Mouse (Mus musculus): ENCODE results near the gene Plod2. TPM values are rescaled to one million over a fixed set of nuclear protein-coding genes. Genes with fewer than 3 reads are reported as not detected.

Plod2 gene
- 36.8 and 40.6 TPM in 2 replicates for polyA plus RNA-seq (2014; fragmentation: Nextera tagmentation; extraction: Ambion mirVana)

DNA sequence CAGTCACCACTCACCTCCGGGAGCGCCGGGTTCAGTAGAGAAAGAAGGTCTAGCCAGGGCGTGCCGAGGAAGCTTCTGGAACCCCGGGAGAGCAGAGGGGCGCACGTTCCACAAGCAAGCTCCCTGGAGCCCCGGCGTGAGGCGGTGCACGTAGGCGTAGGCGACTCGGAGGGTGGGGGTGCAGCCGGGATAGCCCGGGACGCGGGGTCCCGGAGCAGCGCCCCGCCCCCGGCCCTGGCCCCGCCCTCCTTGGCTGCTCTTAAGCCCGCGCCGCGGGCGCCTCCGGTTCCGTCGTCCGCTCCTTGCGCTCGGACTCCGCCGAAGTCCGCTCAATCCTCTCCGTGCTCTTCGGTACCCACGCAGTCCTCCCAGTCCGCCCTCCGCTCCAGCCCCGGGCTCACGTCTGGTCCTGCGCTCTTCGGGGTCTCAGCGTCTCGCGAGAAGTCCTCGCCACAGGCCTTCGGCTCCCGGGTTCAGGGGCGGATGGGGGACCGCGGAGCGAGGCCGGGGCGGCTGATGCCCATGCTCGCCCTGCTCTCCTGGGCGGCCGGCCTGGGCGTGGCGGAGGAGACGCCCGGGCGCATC lies at the start of gene Plod2:
TSS of gene Plod2 (plus strand) at position 247 of the 585 bp plus-strand sequence.
- no peaks in the 10 kb centered on the region for H3K9me3 ChIP-seq (ENCODE audit: control insufficient read depth, low read length)
- H3K4me1 ChIP-seq (replicated peaks; ENCODE audit: control insufficient read depth, insufficient read depth, low read length): no peaks in the 10 kb centered on the region
- peak within 1 kb of the TSS; percentile 77 for H3K4me2 ChIP-seq (replicated peaks; ENCODE audit: low read depth, low read length)
- H3K27ac ChIP-seq (ENCODE audit: low read depth, low read length): peak within 1 kb of the TSS; percentile 62
- DNase-seq (ENCODE audit: low spot score) (peak; percentile 86), ATAC-seq (ENCODE audit: low FRiP score) (peak; percentile 96)
- peak within 1 kb of the TSS; percentile 84 for H3K9ac ChIP-seq (ENCODE audit: low read depth, low read length)
- H3K27me3 ChIP-seq (ENCODE audit: control insufficient read depth, insufficient read depth, low read length): no peaks in the 10 kb centered on the region
- no peaks in the 10 kb centered on the region for H3K36me3 ChIP-seq (ENCODE audit: control insufficient read depth, insufficient read depth, low read length)
- 1% methylated on average over 58 of the region's 67 CpGs for WGBS
- peak within 1 kb of the TSS; percentile 74 for H3K4me3 ChIP-seq (ENCODE audit: low read depth, low read length)

DNA sequence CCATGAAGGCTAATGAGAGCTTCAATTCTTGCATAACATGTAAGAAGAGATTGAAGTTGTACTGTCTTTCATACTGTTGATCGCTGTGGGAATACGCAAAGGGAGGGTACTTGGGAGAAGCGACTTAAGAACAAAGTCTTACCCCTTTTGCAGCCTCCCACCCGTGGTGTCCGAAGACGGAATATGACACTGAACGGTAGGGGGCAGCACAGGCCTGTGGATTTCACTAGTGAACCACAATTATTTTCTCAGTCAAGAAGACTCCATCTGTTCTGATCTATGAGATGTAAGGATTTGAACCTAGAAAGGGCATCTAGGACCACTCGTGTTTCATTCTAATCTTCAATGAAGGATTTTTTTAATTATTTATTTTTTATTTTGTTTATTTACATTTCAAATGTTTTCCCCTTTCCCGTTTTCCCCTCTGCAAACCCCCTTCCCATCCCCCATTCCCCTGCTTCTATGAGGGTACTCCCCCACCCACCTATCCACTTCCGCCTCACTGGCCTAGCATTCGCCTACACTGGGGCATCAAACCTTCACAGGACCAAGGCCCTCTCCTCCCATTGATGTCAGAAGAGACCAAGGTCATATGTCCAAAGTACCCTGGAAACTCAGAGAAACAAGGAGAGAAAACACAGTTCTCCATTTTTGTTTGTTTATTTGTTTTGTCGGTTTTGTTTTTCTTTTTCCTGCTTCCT lies 42.2 kb upstream of the Plod2 start:
- no peaks in the 10 kb centered on the region for H3K36me3 ChIP-seq (ENCODE audit: control insufficient read depth, insufficient read depth, low read length)
- no peaks in the 10 kb centered on the region for H3K9me3 ChIP-seq (ENCODE audit: control insufficient read depth, low read length)
- DNase-seq (ENCODE audit: low spot score) (peak; percentile 92), ATAC-seq (ENCODE audit: low FRiP score) (peak; percentile 76; the same call in 1 of the 2 replicates)
- no peak overlapping the region for H3K4me3 ChIP-seq (ENCODE audit: low read depth, low read length)
- H3K27me3 ChIP-seq (ENCODE audit: control insufficient read depth, insufficient read depth, low read length): no peaks in the 10 kb centered on the region
- no peaks in the 10 kb centered on the region for H3K4me1 ChIP-seq (replicated peaks; ENCODE audit: control insufficient read depth, insufficient read depth, low read length)
- H3K9ac ChIP-seq (ENCODE audit: low read depth, low read length): no peak overlapping the region
- 50% methylated on average over 12 of the region's 12 CpGs for WGBS
- no peak overlapping the region for H3K4me2 ChIP-seq (replicated peaks; ENCODE audit: low read depth, low read length)
- no peak overlapping the region for H3K27ac ChIP-seq (ENCODE audit: low read depth, low read length)

DNA sequence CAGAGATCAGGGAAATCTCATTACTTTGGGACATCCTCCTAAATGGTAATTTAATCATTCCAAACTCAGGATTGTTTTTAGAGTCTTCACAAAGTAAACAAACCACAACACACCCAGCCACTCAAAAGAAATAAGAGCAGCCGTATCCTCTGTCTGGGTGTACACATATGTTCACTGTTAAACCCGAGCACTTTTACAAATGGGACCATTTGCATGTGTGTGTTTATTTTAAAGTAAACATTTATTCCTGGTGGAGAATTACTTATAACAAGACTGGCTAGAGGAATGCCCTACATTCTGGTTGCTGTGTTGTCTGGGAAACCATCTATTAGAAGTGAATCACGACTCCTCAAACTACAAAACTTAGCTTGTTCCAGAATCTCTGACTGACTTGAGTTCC lies 37.8 kb upstream of the Plod2 start:
- H3K9ac ChIP-seq (ENCODE audit: low read depth, low read length): no peak overlapping the region
- H3K27me3 ChIP-seq (ENCODE audit: control insufficient read depth, insufficient read depth, low read length): no peaks in the 10 kb centered on the region
- no peaks in the 10 kb centered on the region for H3K36me3 ChIP-seq (ENCODE audit: control insufficient read depth, insufficient read depth, low read length)
- DNase-seq (ENCODE audit: low spot score) (no peak), ATAC-seq (ENCODE audit: low FRiP score) (no peak)
- no peak overlapping the region for H3K4me2 ChIP-seq (replicated peaks; ENCODE audit: low read depth, low read length)
- no peaks in the 10 kb centered on the region for H3K4me1 ChIP-seq (replicated peaks; ENCODE audit: control insufficient read depth, insufficient read depth, low read length)
- no peak overlapping the region for H3K27ac ChIP-seq (ENCODE audit: low read depth, low read length)
- no peaks in the 10 kb centered on the region for H3K9me3 ChIP-seq (ENCODE audit: control insufficient read depth, low read length)
- WGBS: 73% methylated on average over 3 of the region's 3 CpGs
- H3K4me3 ChIP-seq (ENCODE audit: low read depth, low read length): no peak overlapping the region

DNA sequence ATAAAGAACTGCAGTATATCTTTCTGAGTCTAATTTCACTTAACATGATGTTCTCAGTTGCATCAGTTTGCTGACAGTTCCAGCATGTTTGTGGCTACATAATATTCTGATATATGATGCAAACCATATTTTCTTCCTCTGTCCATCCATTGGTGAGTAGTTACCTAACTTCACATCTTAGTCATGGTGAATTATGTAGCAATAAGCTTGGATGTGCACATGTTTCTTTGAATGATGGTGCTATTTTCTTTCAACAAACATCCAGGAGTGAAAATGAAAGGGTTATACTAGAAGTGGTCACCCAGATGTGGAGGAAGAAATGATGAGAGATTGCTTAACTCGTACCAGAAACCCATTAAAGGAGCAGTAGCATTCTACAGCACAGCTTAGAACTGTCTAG lies 37.1 kb upstream of the Plod2 start:
- no peak overlapping the region for H3K9ac ChIP-seq (ENCODE audit: low read depth, low read length)
- ATAC-seq (ENCODE audit: low FRiP score) (no peak), DNase-seq (ENCODE audit: low spot score) (no peak)
- H3K4me3 ChIP-seq (ENCODE audit: low read depth, low read length): no peak overlapping the region
- H3K27me3 ChIP-seq (ENCODE audit: control insufficient read depth, insufficient read depth, low read length): no peaks in the 10 kb centered on the region
- WGBS: 84% methylated on average over 1 of the region's 1 CpGs
- no peaks in the 10 kb centered on the region for H3K4me1 ChIP-seq (replicated peaks; ENCODE audit: control insufficient read depth, insufficient read depth, low read length)
- H3K27ac ChIP-seq (ENCODE audit: low read depth, low read length): no peak overlapping the region
- H3K36me3 ChIP-seq (ENCODE audit: control insufficient read depth, insufficient read depth, low read length): no peaks in the 10 kb centered on the region
- H3K9me3 ChIP-seq (ENCODE audit: control insufficient read depth, low read length): no peaks in the 10 kb centered on the region
- no peak overlapping the region for H3K4me2 ChIP-seq (replicated peaks; ENCODE audit: low read depth, low read length)

DNA sequence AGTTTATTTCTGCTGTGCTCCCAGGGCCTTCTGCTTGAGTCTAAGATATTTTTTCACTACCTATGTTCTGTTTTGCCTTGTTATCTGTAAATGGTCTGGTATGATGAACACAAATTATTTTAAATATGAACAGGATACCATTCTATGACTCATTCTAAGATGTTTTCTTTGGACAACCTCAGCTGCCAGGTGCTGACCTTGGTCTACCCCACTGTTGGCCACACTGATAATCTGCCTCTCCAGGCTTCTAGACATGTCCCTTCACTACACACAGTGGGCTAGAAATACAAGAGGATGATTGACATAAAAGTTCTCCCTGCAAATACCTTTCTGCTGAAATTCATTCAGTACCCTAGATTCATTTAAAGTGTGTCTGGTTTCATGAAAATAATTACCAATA lies 30.3 kb upstream of the Plod2 start:
- no peak overlapping the region for H3K4me3 ChIP-seq (ENCODE audit: low read depth, low read length)
- DNase-seq (ENCODE audit: low spot score) (no peak), ATAC-seq (ENCODE audit: low FRiP score) (no peak)
- no peak overlapping the region for H3K4me2 ChIP-seq (replicated peaks; ENCODE audit: low read depth, low read length)
- H3K4me1 ChIP-seq (replicated peaks; ENCODE audit: control insufficient read depth, insufficient read depth, low read length): no peaks in the 10 kb centered on the region
- H3K36me3 ChIP-seq (ENCODE audit: control insufficient read depth, insufficient read depth, low read length): no peaks in the 10 kb centered on the region
- no peak overlapping the region for H3K27ac ChIP-seq (ENCODE audit: low read depth, low read length)
- H3K9ac ChIP-seq (ENCODE audit: low read depth, low read length): no peak overlapping the region
- no peaks in the 10 kb centered on the region for H3K9me3 ChIP-seq (ENCODE audit: control insufficient read depth, low read length)
- no peaks in the 10 kb centered on the region for H3K27me3 ChIP-seq (ENCODE audit: control insufficient read depth, insufficient read depth, low read length)

DNA sequence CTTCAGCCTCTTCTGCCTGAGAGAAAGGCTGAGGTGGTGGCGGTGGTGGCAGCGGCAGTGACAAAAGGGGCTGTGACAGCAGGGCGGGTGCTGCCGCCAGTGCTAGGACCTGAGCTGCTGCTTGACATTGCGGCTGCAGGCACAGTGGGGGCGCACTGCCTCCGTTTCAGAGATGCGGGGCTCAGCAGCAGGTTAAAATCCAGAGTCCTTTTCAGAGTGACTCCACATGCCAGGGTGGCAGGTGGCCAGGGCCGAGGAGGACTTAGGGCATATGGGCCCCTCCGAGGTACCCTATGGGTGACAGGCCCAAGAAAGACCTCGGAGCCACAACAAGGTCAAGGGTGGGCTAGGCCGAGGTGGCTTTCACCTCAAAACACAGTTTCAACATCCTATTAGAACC lies 25.0 kb upstream of the Plod2 start:
- DNase-seq (ENCODE audit: low spot score) (no peak), ATAC-seq (ENCODE audit: low FRiP score) (no peak)
- Histone ChIP-seq H3K4me2 (replicated peaks; ENCODE audit: low read depth, low read length) (no peak overlapping the region), H3K9me3 (ENCODE audit: control insufficient read depth, low read length) (no peaks in the 10 kb centered on the region; the same call in 1 of the 2 replicates), H3K9ac (ENCODE audit: low read depth, low read length) (no peak overlapping the region), H3K36me3 (ENCODE audit: control insufficient read depth, insufficient read depth, low read length) (no peaks in the 10 kb centered on the region), H3K27ac (ENCODE audit: low read depth, low read length) (no peak overlapping the region), H3K4me3 (ENCODE audit: low read depth, low read length) (no peak overlapping the region), H3K27me3 (ENCODE audit: control insufficient read depth, insufficient read depth, low read length) (no peaks in the 10 kb centered on the region), H3K4me1 (replicated peaks; ENCODE audit: control insufficient read depth, insufficient read depth, low read length) (no peaks in the 10 kb centered on the region)
- WGBS: 93% methylated on average over 12 of the region's 12 CpGs

DNA sequence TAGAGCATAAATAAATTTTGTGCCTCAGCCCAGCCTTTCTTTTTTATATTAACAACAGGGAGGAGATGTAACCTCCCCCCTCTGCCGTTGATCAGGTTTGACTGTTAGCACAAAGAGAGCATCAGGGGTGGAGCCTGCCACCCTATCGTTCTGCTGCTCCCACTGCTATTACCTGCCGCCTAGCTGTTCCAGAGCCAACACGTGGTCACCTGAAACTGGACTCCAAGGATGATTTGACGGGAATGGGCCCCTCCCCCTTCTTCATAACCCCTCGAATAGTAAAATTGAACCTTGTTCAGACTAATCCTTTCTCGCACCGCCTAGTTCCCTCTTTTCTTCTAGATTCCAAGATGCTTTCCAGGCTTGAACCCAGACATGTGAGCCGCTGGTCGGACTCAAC lies 21.3 kb upstream of the Plod2 start:
- no peak for DNase-seq (ENCODE audit: low spot score)
- H3K27me3 ChIP-seq (ENCODE audit: control insufficient read depth, insufficient read depth, low read length): no peaks in the 10 kb centered on the region
- 95% methylated on average over 10 of the region's 10 CpGs for WGBS
- no peak for ATAC-seq (ENCODE audit: low FRiP score)
- no peaks in the 10 kb centered on the region; the same call in 1 of the 2 replicates for H3K9me3 ChIP-seq (ENCODE audit: control insufficient read depth, low read length)
- H3K4me1 ChIP-seq (replicated peaks; ENCODE audit: control insufficient read depth, insufficient read depth, low read length): no peaks in the 10 kb centered on the region
- no peak overlapping the region for H3K4me2 ChIP-seq (replicated peaks; ENCODE audit: low read depth, low read length)
- no peak overlapping the region for H3K9ac ChIP-seq (ENCODE audit: low read depth, low read length)
- H3K36me3 ChIP-seq (ENCODE audit: control insufficient read depth, insufficient read depth, low read length): no peaks in the 10 kb centered on the region
- no peak overlapping the region for H3K27ac ChIP-seq (ENCODE audit: low read depth, low read length)
- no peak overlapping the region for H3K4me3 ChIP-seq (ENCODE audit: low read depth, low read length)

DNA sequence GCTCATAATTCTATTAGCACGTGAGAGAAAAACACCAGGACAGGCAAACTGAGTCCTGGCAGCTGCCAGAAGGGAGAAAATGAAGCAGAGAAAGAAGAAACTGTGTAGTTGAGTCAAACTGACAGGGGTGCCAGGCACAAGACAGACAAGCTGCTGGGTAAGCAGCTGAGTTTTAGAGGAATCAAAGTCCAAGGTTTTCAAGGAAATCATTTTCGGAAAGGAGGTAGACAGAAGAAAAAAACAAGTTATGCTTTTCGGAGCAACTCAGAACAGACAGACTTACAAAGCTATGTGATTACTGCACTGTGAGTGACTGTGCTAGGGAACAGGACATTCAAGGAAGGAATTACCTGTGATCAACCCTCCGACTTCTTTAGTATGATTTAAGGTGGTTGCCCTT lies 17.5 kb upstream of the Plod2 start:
- Histone ChIP-seq H3K4me2 (replicated peaks; ENCODE audit: low read depth, low read length) (no peak overlapping the region), H3K27me3 (ENCODE audit: control insufficient read depth, insufficient read depth, low read length) (no peaks in the 10 kb centered on the region), H3K4me3 (ENCODE audit: low read depth, low read length) (no peak overlapping the region), H3K4me1 (replicated peaks; ENCODE audit: control insufficient read depth, insufficient read depth, low read length) (no peaks in the 10 kb centered on the region), H3K9ac (ENCODE audit: low read depth, low read length) (no peak overlapping the region), H3K27ac (ENCODE audit: low read depth, low read length) (no peak overlapping the region), H3K36me3 (ENCODE audit: control insufficient read depth, insufficient read depth, low read length) (no peaks in the 10 kb centered on the region), H3K9me3 (ENCODE audit: control insufficient read depth, low read length) (no peaks in the 10 kb centered on the region)
- WGBS: 89% methylated on average over 4 of the region's 4 CpGs
- ATAC-seq (ENCODE audit: low FRiP score): no peak
- no peak for DNase-seq (ENCODE audit: low spot score)

DNA sequence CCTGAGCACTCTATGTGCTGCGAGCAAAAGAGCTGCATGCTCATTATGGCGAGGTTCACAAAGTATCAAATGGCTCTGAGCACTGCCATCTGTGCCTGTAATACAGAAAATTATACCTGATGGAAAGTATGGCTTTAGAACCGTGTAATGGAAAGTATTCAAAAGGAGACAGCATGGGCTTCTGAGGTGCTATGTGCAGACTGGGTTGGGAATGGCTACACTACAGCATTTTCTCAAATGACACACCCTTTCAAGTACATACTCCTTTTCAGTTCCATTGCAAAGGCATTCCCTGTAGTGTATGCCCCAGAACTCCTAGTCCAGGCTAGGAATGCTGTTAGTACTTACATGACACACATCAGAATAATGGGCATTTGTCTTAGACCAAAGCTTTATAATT lies 12.0 kb upstream of the Plod2 start:
- H3K27me3 ChIP-seq (ENCODE audit: control insufficient read depth, insufficient read depth, low read length): no peaks in the 10 kb centered on the region

More for the DNA sequence above, 12.0 kb upstream of the Plod2 start:
- H3K9ac ChIP-seq (ENCODE audit: low read depth, low read length): no peak overlapping the region
- H3K4me2 ChIP-seq (replicated peaks; ENCODE audit: low read depth, low read length): no peak overlapping the region
- no peak for ATAC-seq (ENCODE audit: low FRiP score)
- no peaks in the 10 kb centered on the region for H3K4me1 ChIP-seq (replicated peaks; ENCODE audit: control insufficient read depth, insufficient read depth, low read length)
- no peak overlapping the region for H3K27ac ChIP-seq (ENCODE audit: low read depth, low read length)
- 81% methylated on average over 3 of the region's 3 CpGs for WGBS
- H3K4me3 ChIP-seq (ENCODE audit: low read depth, low read length): no peak overlapping the region
- no peaks in the 10 kb centered on the region for H3K9me3 ChIP-seq (ENCODE audit: control insufficient read depth, low read length)
- H3K36me3 ChIP-seq (ENCODE audit: control insufficient read depth, insufficient read depth, low read length): no peaks in the 10 kb centered on the region
- no peak for DNase-seq (ENCODE audit: low spot score)

Data from hindbrain, embryonic 11.5 days (tissue).